23 mouse cellular contexts compared by ENCODE assay signal in the genomic region with DNA sequence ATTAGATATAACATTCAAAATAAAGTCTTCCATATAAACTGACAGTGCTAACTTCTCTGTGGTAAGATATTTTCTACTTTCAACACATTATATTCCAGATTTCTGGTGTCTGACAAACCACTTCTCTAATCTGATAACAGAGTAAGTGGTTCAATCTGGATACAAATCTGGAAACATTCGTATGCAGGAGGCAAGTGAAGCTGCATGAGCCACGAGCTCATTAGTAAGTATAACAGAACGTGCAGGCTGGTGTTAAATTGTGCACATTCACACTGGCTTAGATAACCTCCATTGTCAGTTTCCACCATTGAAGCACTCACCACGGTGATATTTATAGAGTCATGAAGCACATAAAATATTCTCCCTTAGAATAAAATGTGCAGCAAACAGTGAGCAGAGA.
"Had no signal": no experiment of that assay in that cellular context is flagged by ENCODE, and none has a peak within 500 bp of the region (broad histone marks: within the 10 kb centered on the region; RNA-seq: fewer than 3 reads in every experiment).

No protein-coding gene starts in this region.

- DNase-seq: kidney, adult 11 months; kidney, adult 8-10 months; kidney, postnatal 10 days; kidney, postnatal 36 days; liver, postnatal 0 days; lung, embryonic 14.5 days; lung, postnatal 36 days; retina, postnatal 1 day; right cerebral cortex, postnatal 4 days; thymus, postnatal 25 days had no signal

- H3K4me3 ChIP-seq: intestine, embryonic 15.5 days; kidney, embryonic 15.5 days; limb, embryonic 12.5 days; limb, embryonic 15.5 days; megakaryocyte, embryonic 14.5 days; midbrain, embryonic 10.5 days; midbrain, embryonic 13.5 days; myocyte; neural tube, embryonic 13.5 days had no signal

- ATAC-seq: intestine, embryonic 15.5 days; liver, postnatal 0 days; lung, postnatal 0 days; midbrain, embryonic 13.5 days; midbrain, embryonic 16.5 days had no signal

- H3K27ac ChIP-seq: intestine, embryonic 15.5 days; kidney, embryonic 15.5 days; limb, embryonic 12.5 days; limb, embryonic 15.5 days; liver, embryonic 14.5 days; midbrain, embryonic 10.5 days; midbrain, embryonic 13.5 days; neural tube, embryonic 13.5 days; stomach, postnatal 0 days had no signal
